Mouse (Mus musculus) embryonic fibroblast, embryonic 13.5 days (primary cell): ENCODE data around the gene Gm28308.

Experiments
- CTCF ChIP-seq: IDR thresholded peaks from 2 replicates; pipeline ENCODE4 v1.5.1; 2011; ENCODE audit warnings: mild to moderate bottlenecking, control low read depth, low read length, moderate library complexity, borderline replicate concordance; ENCODE audit not compliant: insufficient read depth
- POLR2A ChIP-seq: IDR thresholded peaks from 2 replicates; pipeline ENCODE4 v1.6.1; 2011; ENCODE audit warnings: low read depth, mild to moderate bottlenecking, control low read depth, low read length, moderate library complexity

GRCm38 (mm10) chr6:52206882-52207683, 6.1 kb downstream of the Gm28308 start:
- TF ChIP-seq POLR2A (no peak), CTCF (no peak)
